Mouse (Mus musculus) gastrocnemius, postnatal 36 days (tissue): ENCODE measurements around the gene Fam71f2. TPM values are rescaled to one million over a fixed set of nuclear protein-coding genes. Genes with fewer than 3 reads are reported as not detected.
A peak's percentile ranks its signal among the peaks of the same experiment; 100 is the strongest.

ENCODE experiments used
- DNase-seq, 2 experiments: peaks; one replicate each; pipeline ENCODE4 v3.0.0; 2022
- intact Hi-C: fragments of 180-260 bp; cut with DNase I; formaldehyde crosslinking; loops from one replicate; pipeline ENCODE4 v1.15.1; 2025
- total RNA-seq, 2 experiments: library from RNA; stranded (reverse); gene quantifications; 2 replicates each; pipeline ENCODE4 v1.2.3; 2021

The Fam71f2 gene
- total RNA-seq, 2 experiments from 2014 or later: not detected

- intact Hi-C loops: no loop called here
- DNase-seq: peak; percentile 89 to 90
Measured at GRCm38 (mm10) chr6:29272312-29273072, 6.9 kb upstream of the Fam71f2 start, which contains the start of gene Hilpda. Gene Hilpda, plus strand, starts transcription at chr6:29272488.

DNA sequence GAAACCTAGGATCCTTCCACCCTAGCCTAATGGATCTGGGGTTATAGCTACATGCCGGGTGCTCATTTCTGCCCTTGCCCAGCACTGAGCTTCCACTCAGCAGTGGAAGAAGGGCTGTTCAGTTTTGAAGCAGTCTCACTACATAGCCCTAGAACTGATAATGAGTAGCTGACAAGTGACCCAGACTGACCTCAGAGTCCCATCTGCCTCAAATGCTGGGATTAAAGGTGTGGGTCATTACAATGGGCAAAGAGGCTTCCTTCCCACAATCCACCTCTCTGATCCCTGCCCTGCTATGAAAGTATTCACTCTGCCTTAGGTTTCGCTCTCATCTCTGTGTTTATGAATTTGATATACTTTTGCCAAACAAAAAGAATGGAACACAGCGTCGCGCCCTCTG, 2.6 kb upstream of the Fam71f2 start:
- intact Hi-C loops: no loop called here
- DNase-seq: no peak

- intact Hi-C loops: loop anchor here (2.0 kb wide), 3 partner anchors 38 to 108 kb away; no protein-coding TSS in a partner anchor
- DNase-seq: no peak
Measured at GRCm38 (mm10) chr6:29278513-29279267, 703 bp upstream of the Fam71f2 start.

GRCm38 (mm10) chr6:29280671-29281070, 1.3 kb downstream of the Fam71f2 start:
- no peak for DNase-seq
- intact Hi-C loops: no loop called here

GRCm38 (mm10) chr6:29286870-29287269, 7.5 kb downstream of the Fam71f2 start:
- intact Hi-C loops: no loop called here

GRCm38 (mm10) chr6:29287481-29287880, 8.1 kb downstream of the Fam71f2 start:
- intact Hi-C loops: no loop called here
- DNase-seq: no peak

More at GRCm38 (mm10) chr6:29286870-29287269, 7.5 kb downstream of the Fam71f2 start:
- no peak for DNase-seq

DNA sequence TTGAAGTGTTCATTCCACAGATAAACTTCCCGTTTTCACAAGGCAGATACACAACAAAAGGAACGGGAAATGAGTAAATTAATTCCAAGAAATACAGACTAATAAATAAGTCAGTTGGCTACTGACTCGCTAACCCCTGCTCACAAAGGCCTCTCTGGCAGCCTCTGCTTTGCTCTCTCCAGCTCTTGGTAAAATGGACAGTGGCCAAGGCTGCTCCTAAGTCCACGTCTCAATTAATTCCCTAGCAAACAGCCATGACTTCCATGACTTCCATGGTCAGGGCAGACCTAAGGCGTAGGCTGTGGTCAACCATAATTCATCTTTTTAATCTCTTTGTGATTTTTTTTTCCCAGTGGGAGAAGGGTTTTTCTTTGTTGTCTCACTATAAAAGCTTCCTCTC, 8.6 kb downstream of the Fam71f2 start:
- no peak for DNase-seq
- intact Hi-C loops: no loop called here

DNA sequence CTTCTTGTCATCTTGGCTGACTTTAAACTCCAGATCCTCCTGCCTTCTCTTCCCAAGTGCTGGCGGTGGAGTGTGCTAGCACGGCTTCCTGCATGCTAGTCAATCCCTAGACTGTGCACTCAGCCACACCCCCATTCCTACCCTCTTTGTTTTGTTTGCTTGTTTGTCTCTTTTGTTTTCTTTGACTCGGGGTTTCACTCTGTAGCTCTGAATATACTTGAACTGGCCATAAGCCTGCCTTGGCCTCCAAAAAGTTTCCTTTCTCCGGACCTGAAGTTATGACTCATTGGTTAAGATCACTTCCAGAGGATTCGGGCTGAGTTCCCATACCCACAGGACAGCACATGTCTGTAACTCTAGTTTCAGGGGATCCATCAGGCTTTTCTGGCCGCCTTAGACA, 9.3 kb downstream of the Fam71f2 start:
- no peak for DNase-seq
- intact Hi-C loops: no loop called here

GRCm38 (mm10) chr6:29299112-29299511, 19.7 kb downstream of the Fam71f2 start:
- intact Hi-C loops: no loop called here
- no peak for DNase-seq

DNA sequence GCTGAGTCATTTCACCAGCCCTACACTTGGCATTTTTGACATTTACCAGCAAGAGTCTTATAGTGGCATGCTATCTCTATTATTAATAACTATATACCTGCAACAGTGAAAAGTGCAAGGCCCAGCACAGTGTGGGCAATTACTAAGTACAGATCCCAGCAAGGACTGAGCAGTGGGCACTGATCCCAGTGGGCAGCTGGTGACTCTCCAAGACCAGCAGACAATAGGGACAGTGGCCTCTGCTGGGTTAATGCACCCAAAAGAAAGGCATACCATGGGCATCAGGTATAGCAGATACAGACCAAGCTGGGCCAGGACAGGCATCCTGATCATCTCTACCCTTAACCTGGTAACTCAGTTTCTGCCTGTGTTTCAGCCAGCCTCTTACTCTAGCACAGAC, 23.9 kb downstream of the Fam71f2 start:
- intact Hi-C loops: no loop called here
- DNase-seq: no peak

DNA sequence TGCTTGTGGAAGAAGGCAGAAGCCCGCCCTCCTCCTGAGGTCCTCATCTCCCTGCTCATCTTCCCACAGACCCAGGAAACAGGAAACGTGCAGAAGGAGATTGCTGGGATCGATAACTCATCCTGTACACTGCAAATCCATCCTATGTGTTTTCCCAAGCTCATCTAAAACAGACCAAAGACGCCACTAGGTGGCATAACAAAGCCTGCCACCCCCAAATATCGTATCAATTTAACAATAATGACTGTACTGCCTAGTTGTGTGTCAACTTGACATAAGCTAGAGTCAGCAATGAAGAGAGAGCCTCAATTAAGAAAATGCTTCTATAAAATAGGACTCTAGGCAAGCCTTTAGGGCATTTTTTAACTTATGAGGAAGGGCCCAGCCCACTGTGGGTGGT, 24.3 kb downstream of the Fam71f2 start:
- intact Hi-C loops: no loop called here
- DNase-seq: no peak

DNA sequence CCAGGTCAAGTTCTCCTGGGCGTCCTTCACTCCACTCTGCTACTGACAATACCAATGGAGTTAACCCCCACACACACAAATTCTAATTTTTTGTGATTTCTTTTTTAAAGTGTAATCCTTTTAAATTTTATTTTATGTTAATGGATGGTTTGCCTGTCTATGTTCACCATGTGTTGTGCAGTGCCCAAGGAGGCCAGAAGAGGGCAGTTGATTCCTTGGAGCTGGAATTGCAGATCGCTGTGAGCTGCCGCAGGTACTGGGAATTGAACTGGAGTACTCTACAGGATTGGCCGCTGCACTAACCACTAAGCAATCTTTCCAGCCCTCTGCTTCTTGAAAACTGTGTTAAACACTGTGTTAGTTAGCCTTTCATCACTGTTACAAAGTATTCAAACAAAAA, 26.1 kb downstream of the Fam71f2 start:
- intact Hi-C loops: no loop called here
- no peak for DNase-seq

DNA sequence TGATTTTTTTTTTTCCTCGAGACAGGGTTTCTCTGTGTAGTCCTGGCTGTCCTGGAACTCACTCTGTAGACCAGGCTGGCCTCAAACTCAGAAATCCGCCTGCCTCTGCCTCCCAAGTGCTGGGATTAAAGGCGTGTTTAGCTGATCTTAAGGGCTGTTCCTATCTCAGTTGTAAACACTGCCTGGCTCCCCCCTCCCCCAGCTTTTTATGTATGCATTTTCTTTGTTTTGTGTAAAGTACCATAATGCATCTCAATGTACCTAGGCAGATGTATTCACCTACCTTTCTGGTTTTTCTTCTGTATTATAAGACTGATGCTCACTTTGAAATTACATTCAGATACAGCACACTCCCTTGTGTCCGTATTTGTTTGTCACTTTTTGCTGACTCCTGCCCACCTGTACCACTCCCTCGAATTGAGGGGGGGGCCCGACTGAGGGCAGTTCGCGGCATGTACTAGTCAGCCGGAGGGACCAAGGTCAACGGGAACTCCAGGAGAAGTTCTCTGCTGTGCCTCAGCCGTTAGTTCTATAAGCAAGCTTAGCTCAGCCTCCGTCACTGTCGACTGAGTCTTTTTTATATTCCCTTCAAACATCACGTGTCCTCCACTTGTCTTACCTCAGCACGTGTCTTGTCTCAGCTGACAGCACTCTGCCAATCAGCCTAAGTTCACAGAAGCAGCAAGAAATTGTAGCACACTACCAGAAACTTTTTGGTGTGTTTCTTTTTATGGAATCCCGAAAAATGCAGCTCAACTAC, 29.6 kb downstream of the Fam71f2 start:
- no peak for DNase-seq
- intact Hi-C loops: no loop called here

- intact Hi-C loops: no loop called here
- DNase-seq: no peak
Measured at GRCm38 (mm10) chr6:29313690-29314202, 34.4 kb downstream of the Fam71f2 start.

DNA sequence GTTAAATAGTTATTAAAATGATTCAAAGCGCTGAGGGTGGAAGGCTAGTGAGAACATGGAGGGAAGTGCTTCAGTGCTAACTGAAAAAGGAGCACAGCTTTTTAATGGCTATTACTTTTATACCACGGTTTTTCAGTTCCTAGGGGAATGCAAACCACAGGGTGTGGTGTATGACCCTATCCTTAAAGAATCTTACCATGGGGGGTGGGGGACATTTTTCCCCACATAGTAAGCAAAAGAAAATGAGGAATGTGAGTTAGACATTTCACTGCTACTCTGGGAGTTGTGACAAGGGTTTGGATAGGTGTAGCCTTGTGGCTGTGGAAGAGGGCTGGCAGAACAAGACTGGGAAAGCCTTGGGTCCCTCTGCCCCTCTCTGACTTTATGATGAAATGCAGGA, 37.9 kb downstream of the Fam71f2 start:
- no peak for DNase-seq
- intact Hi-C loops: no loop called here

- intact Hi-C loops: no loop called here
- no peak for DNase-seq
Measured at GRCm38 (mm10) chr6:29317941-29318340, 38.5 kb downstream of the Fam71f2 start.

- no peak for DNase-seq
- intact Hi-C loops: no loop called here
Measured at GRCm38 (mm10) chr6:29318879-29319278, 39.5 kb downstream of the Fam71f2 start, which contains the start of gene Fam71f1. Gene Fam71f1, plus strand, starts transcription at chr6:29319140.

DNA sequence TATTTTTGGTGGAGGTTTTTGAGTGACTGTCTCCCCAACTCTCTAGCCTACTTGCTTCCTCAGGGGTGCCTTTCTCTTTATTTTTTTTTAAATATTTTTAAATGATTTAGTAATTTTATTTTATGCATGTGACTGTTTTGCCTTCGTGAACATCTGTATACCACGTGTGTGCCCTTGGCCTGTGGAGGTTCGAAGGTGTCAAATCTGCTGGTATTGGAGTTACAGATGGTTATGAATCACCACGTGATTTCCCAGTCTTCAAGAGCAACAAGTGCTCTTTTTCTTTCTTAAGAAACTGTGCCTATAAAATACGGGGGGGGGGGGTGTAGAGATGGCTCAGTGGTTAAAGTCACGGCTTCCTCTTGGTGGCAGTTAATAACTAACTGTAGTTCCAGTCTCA, 42.2 kb downstream of the Fam71f2 start:
- no peak for DNase-seq
- intact Hi-C loops: no loop called here

GRCm38 (mm10) chr6:29322147-29322546, 42.8 kb downstream of the Fam71f2 start:
- intact Hi-C loops: no loop called here
- no peak for DNase-seq

DNA sequence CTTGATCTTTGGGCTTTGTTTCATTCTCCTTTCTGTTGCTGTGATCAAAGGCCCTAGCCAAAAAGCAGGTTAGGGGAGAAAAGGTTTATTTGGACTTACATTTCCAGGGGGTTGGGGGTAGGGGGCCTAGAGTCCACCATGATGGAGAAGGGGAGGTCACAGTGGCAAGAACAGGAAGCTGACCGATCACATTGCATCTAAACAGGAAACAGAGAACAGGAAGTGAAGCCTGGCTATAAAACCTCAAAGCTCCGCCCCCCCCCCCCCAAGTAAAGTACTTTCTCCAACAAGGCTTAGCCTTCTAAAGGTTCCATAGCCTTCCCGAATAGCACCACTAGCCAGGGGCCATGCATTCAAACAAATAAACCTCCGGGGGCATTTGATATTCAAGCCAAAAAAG, 43.3 kb downstream of the Fam71f2 start:
- intact Hi-C loops: no loop called here
- DNase-seq: no peak

GRCm38 (mm10) chr6:29326961-29327360, 47.6 kb downstream of the Fam71f2 start:
- intact Hi-C loops: no loop called here
- no peak for DNase-seq
